Mouse (Mus musculus) MEL (cell line): ENCODE results near the gene Mrpl22. TPM values are rescaled to one million over a fixed set of nuclear protein-coding genes. Genes with fewer than 3 reads are reported as not detected.
"Not testable (repeated sequence)": the region's sequence is repeated elsewhere in the genome, so short reads cannot be mapped to it uniquely, and the experiment has no call there.

Experiments
- DNase-seq: peaks from one replicate; pipeline ENCODE4 v3.0.0; 2011; ENCODE audit warnings: low read depth, low spot score
- H3K27ac ChIP-seq: 2 replicates; pipeline ENCODE4 v1.5.1; 2012; ENCODE audit warnings: low read depth, mild to moderate bottlenecking, control low read depth, low read length, moderate library complexity; ENCODE audit not compliant: control insufficient read depth
- H3K27me3 ChIP-seq, 2 experiments: fragments of 150-350 bp in 1 of 2; sonication (generic) in 1 of 2; 2 replicates each; pipeline ENCODE4 v1.6.1; 2012; ENCODE audit warnings: low read length in 2 of 2, mild to moderate bottlenecking in 2 of 2, improper control_type of control experiment in 1 of 2, moderate library complexity in 1 of 2; ENCODE audit not compliant: insufficient read depth in 2 of 2, control insufficient read depth in 1 of 2
- H3K36me3 ChIP-seq, 2 experiments: 2 replicates each; pipeline ENCODE4 v1.6.1; 2012 to 2014; ENCODE audit warnings: low read length in 2 of 2, improper control_type of control experiment in 1 of 2, inconsistent platforms in 1 of 2, mild to moderate bottlenecking in 1 of 2; ENCODE audit not compliant: insufficient read depth in 2 of 2, control insufficient read depth in 1 of 2
- H3K4me1 ChIP-seq, 2 experiments: fragments of 150-350 bp in 1 of 2; sonication (generic) in 1 of 2; 2 replicates each; pipeline ENCODE4 v1.6.1; 2012; ENCODE audit warnings: low read length in 2 of 2, improper control_type of control experiment in 1 of 2, mild to moderate bottlenecking in 1 of 2; ENCODE audit not compliant: insufficient read depth in 2 of 2, control insufficient read depth in 1 of 2
- H3K4me3 ChIP-seq, 2 experiments: fragments of 150-350 bp in 1 of 2; sonication (generic) in 1 of 2; 2 replicates each; pipeline ENCODE4 v1.5.1; 2012; ENCODE audit warnings: low read depth in 2 of 2, low read length in 2 of 2, mild to moderate bottlenecking in 2 of 2, moderate library complexity in 2 of 2, control low read depth in 1 of 2, improper control_type of control experiment in 1 of 2; ENCODE audit not compliant: control insufficient read depth in 1 of 2, insufficient read depth in 1 of 2
- H3K79me2 ChIP-seq: 2 replicates; pipeline ENCODE4 v1.6.1; 2012; ENCODE audit warnings: mild to moderate bottlenecking, low read length, moderate library complexity; ENCODE audit not compliant: control insufficient read depth, poor library complexity, insufficient read depth
- H3K9ac ChIP-seq: 2 replicates; pipeline ENCODE4 v1.6.1; 2012; ENCODE audit warnings: low read depth, mild to moderate bottlenecking, control low read depth, low read length, moderate library complexity; ENCODE audit not compliant: control insufficient read depth, poor library complexity, severe bottlenecking
- H3K9me3 ChIP-seq: fragments of 150-350 bp; sonication (generic); replicated peaks from 2 replicates; pipeline ENCODE4 v1.6.1; 2012; ENCODE audit warnings: mild to moderate bottlenecking, low read length, improper control_type of control experiment, moderate library complexity; ENCODE audit not compliant: insufficient read depth
- BHLHE40 ChIP-seq: IDR thresholded peaks from 2 replicates; pipeline ENCODE4 v1.6.1; 2012; ENCODE audit warnings: low read depth, mild to moderate bottlenecking, inconsistent platforms, low read length, improper control_type of control experiment, borderline replicate concordance
- CHD1 ChIP-seq: IDR thresholded peaks from 2 replicates; pipeline ENCODE4 v1.6.1; 2012; ENCODE audit warnings: low read depth, mild to moderate bottlenecking, inconsistent platforms, low read length, improper control_type of control experiment
- EP300 ChIP-seq, 2 experiments: IDR thresholded peaks; 2 replicates each; pipeline ENCODE4 v1.6.1; 2011; ENCODE audit warnings: improper control_type of control experiment in 2 of 2, low read length in 2 of 2, low read depth in 1 of 2, mild to moderate bottlenecking in 1 of 2
- ETS1 ChIP-seq: IDR thresholded peaks from 2 replicates; pipeline ENCODE4 v1.6.1; 2012; ENCODE audit warnings: low read depth, mild to moderate bottlenecking, inconsistent platforms, low read length, improper control_type of control experiment, moderate library complexity
- HCFC1 ChIP-seq: IDR thresholded peaks from 2 replicates; pipeline ENCODE4 v1.6.1; 2012; ENCODE audit warnings: low read depth, mild to moderate bottlenecking, inconsistent platforms, low read length, improper control_type of control experiment, moderate library complexity
- JUND ChIP-seq: IDR thresholded peaks from 2 replicates; pipeline ENCODE4 v1.6.1; 2011; ENCODE audit warnings: low read depth, mild to moderate bottlenecking, improper control_type of control experiment, low read length
- MAFK ChIP-seq: IDR thresholded peaks from 2 replicates; pipeline ENCODE4 v1.6.1; 2011; ENCODE audit warnings: low read depth, mild to moderate bottlenecking, low read length, improper control_type of control experiment, borderline replicate concordance
- MAX ChIP-seq: IDR thresholded peaks from 2 replicates; pipeline ENCODE4 v1.6.1; 2011; ENCODE audit warnings: low read length, improper control_type of control experiment
- MAZ ChIP-seq: IDR thresholded peaks from 2 replicates; pipeline ENCODE4 v1.6.1; 2012; ENCODE audit warnings: low read depth, mild to moderate bottlenecking, inconsistent platforms, low read length, improper control_type of control experiment
- MEF2A ChIP-seq: IDR thresholded peaks from 2 replicates; pipeline ENCODE4 v1.6.1; 2014; ENCODE audit warnings: low read depth, mild to moderate bottlenecking, inconsistent platforms, low read length, improper control_type of control experiment; ENCODE audit not compliant: poor library complexity, insufficient replicate concordance, severe bottlenecking; ENCODE audit errors: extremely low read depth
- MXI1 ChIP-seq: IDR thresholded peaks from 2 replicates; pipeline ENCODE4 v1.6.1; 2011; ENCODE audit warnings: mild to moderate bottlenecking, low read depth, low read length, improper control_type of control experiment
- MYB ChIP-seq: IDR thresholded peaks from 2 replicates; pipeline ENCODE4 v1.6.1; 2011; ENCODE audit warnings: mild to moderate bottlenecking, low read depth, low read length, improper control_type of control experiment
- NELFE ChIP-seq: IDR thresholded peaks from 2 replicates; pipeline ENCODE4 v1.6.1; 2011; ENCODE audit warnings: low read depth, low read length, improper control_type of control experiment
- POLR2A ChIP-seq, 2 experiments: IDR thresholded peaks; 2 replicates each; pipeline ENCODE4 v1.6.1; 2011 to 2012; ENCODE audit warnings: low read length in 2 of 2, mild to moderate bottlenecking in 2 of 2, control low read depth in 1 of 2, improper control_type of control experiment in 1 of 2, low read depth in 1 of 2, moderate library complexity in 1 of 2; ENCODE audit not compliant: control insufficient read depth in 1 of 2, insufficient read depth in 1 of 2, poor library complexity in 1 of 2
- POLR2AphosphoS5 ChIP-seq: IDR thresholded peaks from 2 replicates; pipeline ENCODE4 v1.6.1; 2012; ENCODE audit warnings: low read depth, borderline replicate concordance, mild to moderate bottlenecking, inconsistent platforms, low read length, moderate library complexity, mixed read lengths
- RCOR1 ChIP-seq: IDR thresholded peaks from 2 replicates; pipeline ENCODE4 v1.6.1; 2012; ENCODE audit warnings: low read depth, mild to moderate bottlenecking, inconsistent platforms, low read length, improper control_type of control experiment
- SIN3A ChIP-seq: IDR thresholded peaks from 2 replicates; pipeline ENCODE4 v1.6.1; 2012; ENCODE audit warnings: low read length, improper control_type of control experiment, inconsistent platforms
- TAL1 ChIP-seq: IDR thresholded peaks from 2 replicates; pipeline ENCODE4 v1.6.1; 2012; ENCODE audit warnings: mild to moderate bottlenecking, inconsistent platforms, low read length, moderate library complexity, mixed read lengths
- TBP ChIP-seq: IDR thresholded peaks from 2 replicates; pipeline ENCODE4 v1.8.0; 2011; ENCODE audit warnings: low read depth, low read length, improper control_type of control experiment
- TCF12 ChIP-seq: IDR thresholded peaks from 2 replicates; pipeline ENCODE4 v1.6.1; 2014; ENCODE audit warnings: low read depth, mild to moderate bottlenecking, inconsistent platforms, low read length, improper control_type of control experiment, moderate library complexity
- USF1 ChIP-seq: IDR thresholded peaks from 2 replicates; pipeline ENCODE4 v1.6.1; 2014; ENCODE audit warnings: low read depth, mild to moderate bottlenecking, inconsistent platforms, low read length, improper control_type of control experiment, moderate library complexity
- ZKSCAN1 ChIP-seq: IDR thresholded peaks from 2 replicates; pipeline ENCODE4 v1.6.1; 2012; ENCODE audit warnings: low read depth, mild to moderate bottlenecking, inconsistent platforms, low read length, improper control_type of control experiment, moderate library complexity
- ZMIZ1 ChIP-seq: IDR thresholded peaks from 2 replicates; pipeline ENCODE4 v1.6.1; 2012; ENCODE audit warnings: low read depth, mild to moderate bottlenecking, inconsistent platforms, low read length, improper control_type of control experiment, moderate library complexity
- ZNF384 ChIP-seq: IDR thresholded peaks from 2 replicates; pipeline ENCODE4 v1.6.1; 2012; ENCODE audit warnings: low read depth, mild to moderate bottlenecking, inconsistent platforms, low read length, improper control_type of control experiment
- polyA plus RNA-seq, 2 experiments: library from polyadenylated mRNA; stranded (reverse) in 1 of 2; unstranded in 1 of 2; fragments of >175 nt in 1 of 2; fragments of >200 nt in 1 of 2; gene quantifications; 2 replicates each; pipeline versions ENCODE4 v1.2.1 to v1.2.4; 2012; ENCODE audit warnings: low replicate concordance in 2 of 2, low read depth in 1 of 2; ENCODE audit not compliant: insufficient read length in 2 of 2, insufficient read depth in 1 of 2, missing spikeins in 1 of 2
- total RNA-seq: library from RNA; depleted of rRNA; stranded (reverse); fragments of 300-350 nt; gene quantifications from 2 replicates; pipeline ENCODE4 v1.2.3, GENCODE M21; 2012

Gene Mrpl22
- total and polyA plus RNA-seq, 3 experiments, result 144 to 187 TPM; not detected in 1

DNA sequence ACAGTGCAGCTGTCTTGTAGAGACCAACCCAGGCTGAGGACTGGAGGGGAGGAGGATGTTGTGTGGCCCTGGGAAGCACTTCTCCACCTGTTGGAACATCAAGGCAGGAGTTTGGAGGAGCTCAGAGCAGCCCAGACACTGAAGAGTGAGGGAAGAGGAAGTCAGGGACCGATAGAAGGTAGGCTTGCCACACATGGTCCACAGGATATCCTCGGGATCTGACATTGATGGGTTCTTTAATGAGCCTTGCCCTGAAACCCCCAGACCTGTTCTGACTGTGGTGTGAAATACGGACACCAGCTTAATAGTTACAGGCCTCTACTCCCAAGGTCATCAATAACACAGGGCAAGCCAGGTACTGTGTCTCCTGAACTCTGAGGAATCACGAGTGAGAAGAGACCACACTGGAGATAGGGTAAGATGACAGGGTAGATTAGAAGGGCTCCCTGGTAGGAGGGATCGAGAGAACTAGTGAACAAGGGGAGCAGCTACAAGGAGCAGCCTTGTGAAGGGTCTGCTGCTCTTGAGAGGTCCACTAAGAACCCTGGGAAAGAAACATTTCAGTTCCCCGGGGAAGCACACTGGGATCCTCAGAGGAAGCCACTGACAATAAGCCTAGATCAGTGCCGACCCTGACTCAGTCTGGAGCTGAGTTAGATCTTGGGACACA is 42.3 kb downstream of the Mrpl22 start (continued):
- no peak; the same call in 1 of the 2 replicates for TF ChIP-seq ZMIZ1
- TF ChIP-seq ZKSCAN1, result no peak
- TF ChIP-seq MXI1, result peak; percentile 66
- TF ChIP-seq RCOR1, result 0 out of 2 replicates have a peak, but pooled peaks have one; percentile 26
- no peak for TF ChIP-seq JUND
- no peak for TF ChIP-seq ZNF384

DNA sequence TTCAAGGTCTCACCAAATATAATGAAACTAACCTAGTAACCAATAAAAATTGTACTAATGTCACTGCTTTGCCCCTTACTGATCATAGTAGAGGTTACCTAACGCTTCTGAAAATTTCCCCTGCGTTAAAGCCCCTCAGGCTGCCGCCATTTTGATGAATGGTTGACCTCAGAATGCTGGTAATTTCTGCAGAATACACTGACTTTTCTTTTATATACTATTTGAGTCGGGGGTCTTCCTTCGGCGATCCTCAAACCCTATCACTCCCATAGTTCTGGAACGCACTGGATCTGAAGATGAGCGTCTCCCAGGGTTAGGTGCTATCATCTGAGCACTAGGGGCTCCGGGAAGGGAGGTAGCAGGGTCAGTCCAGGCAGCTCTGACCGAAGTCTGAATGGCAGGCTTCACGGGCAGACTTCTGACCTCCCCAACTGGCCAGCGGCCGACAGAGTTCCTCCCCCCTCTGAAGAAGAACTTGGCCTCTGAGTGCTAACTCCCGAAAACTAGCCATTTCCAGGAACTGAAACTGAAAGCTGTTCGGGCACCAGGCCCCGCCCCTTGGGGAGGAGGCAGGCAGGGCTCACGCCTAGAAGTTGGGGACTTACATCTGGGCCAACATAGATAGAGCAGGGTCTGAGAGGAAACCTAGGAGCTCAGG is 43.1 kb downstream of the Mrpl22 start:
- H3K36me3 ChIP-seq, result peaks cover 0 to 23% of the 10 kb centered on the region in 2 experiments; a peak in 2 of 4 replicates
- TF ChIP-seq TBP (0 out of 2 replicates have a peak, but pooled peaks have one; percentile 10), EP300 (IDR thresholded peaks at IDR 0.05; ENCODE audit: low read depth in 1 of 2, low read length in 2 of 2) (0 out of 4 replicates have a peak, but pooled peaks of 1 of the 2 experiments have one; percentile 25), ZMIZ1 (no peak), NELFE (peak; percentile 32), MXI1 (peak; percentile 14; the same call in 1 of the 2 replicates), SIN3A (peak; percentile 46), BHLHE40 (no peak), TAL1 (no peak), TCF12 (no peak), MAZ (0 out of 2 replicates have a peak, but pooled peaks have one; percentile 43), MAX (no peak), ETS1 (peak; percentile 66; the same call in 1 of the 2 replicates), MYB (no peak), RCOR1 (no peak), ZNF384 (no peak), POLR2AphosphoS5 (no peak), POLR2A (IDR thresholded peaks at IDR 0.05; ENCODE audit: control insufficient read depth in 1 of 2, insufficient read depth in 1 of 2, low read depth in 1 of 2, low read length in 2 of 2, poor library complexity in 1 of 2) (peak in 1 of 2 experiments; percentile 44; a peak in 1 of 4 replicates), MAFK (no peak), HCFC1 (peak; percentile 46; the same call in 1 of the 2 replicates), USF1 (no peak), JUND (no peak), MEF2A (no peak), CHD1 (no peak)
- H3K9me3 ChIP-seq, result no peaks in the 10 kb centered on the region
- no peaks in the 10 kb centered on the region for H3K27me3 ChIP-seq
- peaks cover 2% of the 10 kb centered on the region; the same call in 1 of the 2 replicates for H3K79me2 ChIP-seq
- peak overlapping the region; percentile 84 for H3K27ac ChIP-seq
- H3K9ac ChIP-seq, result peak overlapping the region; percentile 88
- peak overlapping the region; percentile 84 to 96 for H3K4me3 ChIP-seq
- peaks cover 7 to 37% of the 10 kb centered on the region in 2 experiments for H3K4me1 ChIP-seq
- peak; percentile 93 for DNase-seq

- Histone ChIP-seq H3K9ac (0 out of 2 replicates have a peak overlapping the region, but pooled peaks have one; percentile 21), H3K4me1 (peaks cover 7 to 37% of the 10 kb centered on the region in 2 experiments), H3K36me3 (peaks cover 0 to 23% of the 10 kb centered on the region in 2 experiments; a peak in 2 of 4 replicates), H3K4me3 (peak overlapping the region in 1 of 2 experiments; percentile 24; a peak in 1 of 4 replicates)
- not testable (repeated sequence) for H3K27me3 ChIP-seq, H3K27ac ChIP-seq, H3K9me3 ChIP-seq, H3K79me2 ChIP-seq, DNase-seq
These were observed 43.6 kb downstream of the Mrpl22 start for GRCm38 (mm10) chr11:58215049-58215430.
